Mouse (Mus musculus) limb, embryonic 14.5 days (tissue): ENCODE results near the gene Smg6. TPM values are rescaled to one million over a fixed set of nuclear protein-coding genes. Genes with fewer than 3 reads are reported as not detected.
A peak's percentile ranks its signal among the peaks of the same experiment; 100 is the strongest.

Experiments used
- ATAC-seq: fragments of 200-750 bp; cut with Nextera tagmentation; 2 replicates; pipeline ENCODE4 v1.8.0; 2017; ENCODE audit warnings: low read depth, moderate number of reproducible peaks, moderate TSS enrichment; ENCODE audit not compliant: low FRiP score
- DNase-seq: peaks from one replicate; pipeline ENCODE4 v3.0.0-alpha.2; 2015; ENCODE audit warnings: low spot score
- H3K27ac ChIP-seq: fragments of 300-500 bp; sonication (generic); replicated peaks from 2 replicates; pipeline ENCODE4 v1.5.1; 2014; ENCODE audit warnings: low read depth, mild to moderate bottlenecking, low read length, moderate library complexity, mixed read lengths
- H3K27me3 ChIP-seq: fragments of 300-500 bp; sonication (generic); 2 replicates; pipeline ENCODE4 v1.6.1; 2014; ENCODE audit warnings: low read length, mixed read lengths; ENCODE audit not compliant: control insufficient read depth, insufficient read depth
- H3K36me3 ChIP-seq: fragments of 300-500 bp; sonication (generic); 2 replicates; pipeline ENCODE4 v1.6.1; 2014; ENCODE audit warnings: mild to moderate bottlenecking, low read length, moderate library complexity, mixed read lengths; ENCODE audit not compliant: control insufficient read depth, insufficient read depth
- H3K4me1 ChIP-seq: fragments of 300-500 bp; sonication (generic); 2 replicates; pipeline ENCODE4 v1.6.1; 2014; ENCODE audit warnings: antibody characterized with exemption, low read length, mixed read lengths; ENCODE audit not compliant: control insufficient read depth, insufficient read depth
- H3K4me2 ChIP-seq: fragments of 300-500 bp; sonication (generic); replicated peaks from 2 replicates; pipeline ENCODE4 v1.6.1; 2014; ENCODE audit warnings: low read depth, mild to moderate bottlenecking, low read length, moderate library complexity; ENCODE audit not compliant: severe bottlenecking
- H3K4me3 ChIP-seq: fragments of 300-500 bp; sonication (generic); replicated peaks from 2 replicates; pipeline ENCODE4 v1.5.1; 2014; ENCODE audit warnings: low read length
- H3K9ac ChIP-seq: fragments of 300-500 bp; sonication (generic); 2 replicates; pipeline ENCODE4 v1.6.1; 2014; ENCODE audit warnings: mild to moderate bottlenecking, low read depth, low read length, moderate library complexity; ENCODE audit not compliant: severe bottlenecking
- H3K9me3 ChIP-seq: fragments of 300-500 bp; sonication (generic); 2 replicates; pipeline ENCODE4 v1.6.1; 2016; ENCODE audit warnings: low read length; ENCODE audit not compliant: control insufficient read depth
- POLR2A ChIP-seq: fragments of 200-500 bp; IDR thresholded peaks from 2 replicates; pipeline ENCODE4 v1.8.0; 2012; ENCODE audit warnings: inconsistent platforms, mild to moderate bottlenecking, moderate library complexity, borderline replicate concordance; ENCODE audit not compliant: insufficient read depth, insufficient read length; ENCODE audit errors: extremely low read depth
- WGBS: fragments of 180-500 bp; shearing (Covaris S2); extraction: QIAGEN DNeasy Blood & Tissue Kit; methylation state at CpG from one replicate; pipeline ENCODE4 v1.1.7; 2014; 5-methylcytosine and 5-hydroxymethylcytosine counted together
- polyA plus RNA-seq, 2 experiments: library from polyadenylated mRNA; depleted of rRNA in 1 of 2; stranded (reverse) in 1 of 2; unstranded in 1 of 2; fragments of >200 nt; fragmentation: Nextera tagmentation in 1 of 2; extraction: Ambion mirVana in 1 of 2; gene quantifications; 2 replicates each; pipeline versions ENCODE4 v1.2.1 to v1.2.3; 2012 to 2014

The Smg6 gene
- polyA plus RNA-seq, 2 experiments: 16.0 to 36.5 TPM

- H3K27me3 ChIP-seq: no peaks in the 10 kb centered on the region
- no peak overlapping the region for H3K4me3 ChIP-seq
- DNase-seq (peak; percentile 90), ATAC-seq (peak; percentile 82)
- peak overlapping the region; percentile 32 for H3K4me2 ChIP-seq
- H3K27ac ChIP-seq: peak overlapping the region; percentile 81
- WGBS: 15% methylated on average over 12 of the region's 12 CpGs
- TF ChIP-seq POLR2A: no peak
- no peaks in the 10 kb centered on the region for H3K36me3 ChIP-seq
- H3K4me1 ChIP-seq: peaks cover 51% of the 10 kb centered on the region
- 0 out of 2 replicates have a peak overlapping the region, but pooled peaks have one; percentile 6 for H3K9ac ChIP-seq
- no peaks in the 10 kb centered on the region for H3K9me3 ChIP-seq
Measured at GRCm38 (mm10) chr11:75012997-75013694, 87.5 kb downstream of the Smg6 start.

- 63% methylated on average over 12 of the region's 12 CpGs for WGBS
- H3K9me3 ChIP-seq: no peaks in the 10 kb centered on the region
- H3K4me3 ChIP-seq: no peak overlapping the region
- TF ChIP-seq POLR2A: no peak
- H3K9ac ChIP-seq: peak overlapping the region; percentile 43
- DNase-seq (peak; percentile 58), ATAC-seq (peak; percentile 66)
- no peaks in the 10 kb centered on the region for H3K36me3 ChIP-seq
- H3K27me3 ChIP-seq: no peaks in the 10 kb centered on the region
- H3K4me2 ChIP-seq: peak overlapping the region; percentile 21; the same call in 1 of the 2 replicates
- peaks cover 51% of the 10 kb centered on the region for H3K4me1 ChIP-seq
- H3K27ac ChIP-seq: peak overlapping the region; percentile 81
Measured at GRCm38 (mm10) chr11:75013764-75014695, 88.4 kb downstream of the Smg6 start.

- Histone ChIP-seq H3K27ac (peak overlapping the region; percentile 81), H3K27me3 (no peaks in the 10 kb centered on the region), H3K4me1 (peaks cover 51% of the 10 kb centered on the region)
Measured at GRCm38 (mm10) chr11:75014816-75015215, 89.2 kb downstream of the Smg6 start.

GRCm38 (mm10) chr11:75015453-75015871 is 89.8 kb downstream of the Smg6 start:
- Histone ChIP-seq H3K4me2 (no peak overlapping the region), H3K27ac (peak overlapping the region; percentile 81), H3K9ac (no peak overlapping the region), H3K4me3 (no peak overlapping the region), H3K36me3 (no peaks in the 10 kb centered on the region), H3K4me1 (peaks cover 51% of the 10 kb centered on the region), H3K27me3 (no peaks in the 10 kb centered on the region), H3K9me3 (no peaks in the 10 kb centered on the region)
- ATAC-seq (no peak), DNase-seq (no peak)
- WGBS: 48% methylated on average over 7 of the region's 7 CpGs
- TF ChIP-seq POLR2A: no peak

More at GRCm38 (mm10) chr11:75014816-75015215, 89.2 kb downstream of the Smg6 start:
- Histone ChIP-seq H3K4me2 (no peak overlapping the region), H3K36me3 (no peaks in the 10 kb centered on the region), H3K9me3 (no peaks in the 10 kb centered on the region), H3K4me3 (no peak overlapping the region), H3K9ac (no peak overlapping the region)
- no peak for DNase-seq
- WGBS: 73% methylated on average over 4 of the region's 4 CpGs
- no peak for ATAC-seq
- TF ChIP-seq POLR2A: no peak

GRCm38 (mm10) chr11:75016309-75016860 is 90.8 kb downstream of the Smg6 start:
- TF ChIP-seq POLR2A: no peak
- Histone ChIP-seq H3K27me3 (no peaks in the 10 kb centered on the region), H3K4me1 (peaks cover 51% of the 10 kb centered on the region), H3K9ac (no peak overlapping the region), H3K36me3 (no peaks in the 10 kb centered on the region), H3K4me3 (no peak overlapping the region), H3K9me3 (no peaks in the 10 kb centered on the region), H3K27ac (peak overlapping the region; percentile 81), H3K4me2 (no peak overlapping the region)
- ATAC-seq (no peak), DNase-seq (peak; percentile 44)
- 67% methylated on average over 5 of the region's 5 CpGs for WGBS
